Mouse (Mus musculus): Measurements from ENCODE around the gene Pak4.
"Not testable (repeated sequence)": the region's sequence is repeated elsewhere in the genome, so short reads cannot be mapped to it uniquely, and the experiment has no call there.

Gene Pak4

DNA sequence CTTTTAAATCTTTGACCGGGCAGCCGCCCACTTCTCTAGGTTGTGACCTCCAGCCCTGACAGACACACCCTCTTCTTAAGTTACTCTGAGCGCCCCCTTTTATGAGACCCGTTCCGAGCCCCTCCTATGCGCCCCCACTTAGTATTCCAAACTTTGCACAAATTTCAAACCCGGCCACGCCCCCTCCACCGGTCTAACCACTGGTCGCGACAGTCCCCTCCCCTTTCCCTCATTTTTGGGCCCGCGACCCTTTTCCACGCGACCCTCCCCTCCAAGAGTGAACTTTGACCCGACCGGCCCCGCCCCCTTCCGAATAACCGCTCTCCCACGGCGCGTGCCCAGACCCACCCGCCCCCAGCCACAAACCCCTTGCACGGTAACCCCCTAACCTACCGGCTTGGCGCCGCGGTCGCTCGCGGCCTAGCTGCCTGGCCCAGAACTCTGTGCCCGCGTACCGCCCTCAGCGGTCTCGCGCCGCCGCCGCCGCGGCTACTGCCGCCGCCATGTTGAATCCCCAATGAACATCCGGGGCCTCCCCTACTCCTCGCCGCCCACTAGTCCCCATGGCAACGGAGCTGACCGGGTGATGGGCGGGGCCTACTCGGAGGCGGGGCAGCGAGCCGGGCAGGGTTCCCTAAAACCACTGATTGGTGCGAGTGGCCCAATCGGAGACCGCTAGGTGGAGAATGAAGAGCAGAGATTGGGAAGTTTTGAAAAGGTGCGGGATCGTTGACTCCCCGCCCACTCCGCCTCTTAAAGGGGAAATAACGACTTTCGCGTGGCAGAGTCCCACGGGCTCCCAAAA, at the start of gene Pak4, which contains the start of gene Samd4b:
Gene Pak4 (minus strand): TSS at position 544 of the 805 bp plus-strand sequence.
Gene Samd4b (minus strand): TSS at position 503 of the 805 bp plus-strand sequence.
- DNase-seq (ENCODE audit: low spot score), result peak; percentile 99

DNA sequence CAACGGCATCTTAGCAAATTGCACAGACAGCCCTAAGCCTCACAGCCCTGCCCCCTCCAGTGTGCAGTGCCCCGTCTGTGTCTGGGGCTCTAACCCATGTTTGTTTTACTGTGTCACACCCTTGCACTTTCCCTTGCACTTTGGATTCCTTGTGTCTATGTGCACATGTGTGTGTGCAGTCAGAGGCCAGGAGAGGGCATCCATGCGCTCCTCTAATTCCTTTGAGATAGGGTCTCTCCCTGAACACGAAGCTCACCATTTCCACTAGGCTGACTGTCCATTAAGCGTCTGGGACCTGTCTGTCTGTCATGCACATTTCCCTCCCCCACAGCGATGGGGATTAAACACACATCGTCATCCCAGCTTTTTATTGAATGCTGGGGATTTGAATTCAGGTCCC, 49.0 kb upstream of the Pak4 start:
- DNase-seq (ENCODE audit: low spot score), result peak; percentile 41

DNA sequence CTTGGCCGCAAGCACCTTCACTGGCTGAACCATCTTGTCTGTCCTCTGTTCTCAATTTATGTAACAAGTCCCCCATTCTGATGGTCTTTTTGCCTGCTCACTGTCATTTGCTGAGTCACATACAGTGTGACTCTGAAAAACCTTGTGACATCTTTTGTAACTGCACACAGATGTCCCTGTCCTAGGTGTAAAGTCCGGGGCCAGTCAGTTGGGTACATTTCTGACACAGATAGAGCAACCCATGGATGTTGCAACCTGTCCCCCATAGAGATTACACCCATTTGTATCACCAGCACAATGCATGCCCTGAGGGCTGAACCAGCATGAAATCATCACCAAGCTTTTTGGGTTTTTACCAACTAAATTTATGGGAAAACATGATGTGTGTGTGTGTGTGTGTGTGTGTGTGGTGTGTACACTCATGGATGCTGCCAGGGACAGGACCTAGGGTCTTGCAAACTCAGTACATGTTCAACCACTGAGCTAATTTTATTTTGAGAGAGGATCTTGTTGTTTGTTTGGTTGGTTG, 48.0 kb upstream of the Pak4 start:
- DNase-seq (ENCODE audit: low spot score), result no peak

DNA sequence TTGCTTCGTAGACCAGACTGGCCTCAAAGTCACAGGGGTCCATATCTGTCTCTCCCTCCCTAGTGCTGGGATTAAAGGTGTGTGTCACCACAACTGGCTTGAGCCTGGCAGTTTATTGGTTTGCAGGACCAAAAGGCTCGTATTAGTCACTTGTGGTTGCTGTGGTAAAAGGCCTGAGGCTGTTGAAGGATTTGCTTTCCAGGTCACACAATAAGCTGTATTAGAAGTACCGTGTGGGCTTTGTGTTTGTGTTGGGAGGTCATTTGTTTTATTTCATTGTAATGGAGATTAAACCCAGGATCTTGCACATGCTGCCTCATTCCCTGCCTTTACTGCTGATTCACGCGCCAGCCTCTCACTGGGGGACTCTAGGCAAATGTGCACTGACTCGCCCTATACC, 47.4 kb upstream of the Pak4 start:
- DNase-seq (ENCODE audit: low spot score), result no peak

DNA sequence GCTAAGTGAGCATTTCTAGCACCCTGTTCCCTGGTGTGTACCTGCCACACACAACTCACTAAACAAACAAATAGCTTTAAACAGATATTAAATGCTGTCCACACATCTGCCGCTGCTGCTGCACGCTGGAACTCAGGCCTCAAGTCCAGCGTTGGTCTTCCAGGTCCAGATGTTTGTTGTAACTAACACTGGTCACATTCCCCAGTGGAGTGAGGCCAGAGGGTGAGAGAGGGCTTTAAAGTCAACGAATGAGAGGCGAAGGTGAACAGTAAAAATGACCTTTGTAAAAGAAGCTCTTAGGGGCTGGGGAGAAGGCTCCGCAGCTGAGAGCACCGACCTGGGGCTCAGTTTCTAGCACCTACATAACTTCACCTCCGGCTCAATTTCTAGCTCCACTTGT, 43.6 kb upstream of the Pak4 start:
- DNase-seq (ENCODE audit: low spot score), result no peak

DNA sequence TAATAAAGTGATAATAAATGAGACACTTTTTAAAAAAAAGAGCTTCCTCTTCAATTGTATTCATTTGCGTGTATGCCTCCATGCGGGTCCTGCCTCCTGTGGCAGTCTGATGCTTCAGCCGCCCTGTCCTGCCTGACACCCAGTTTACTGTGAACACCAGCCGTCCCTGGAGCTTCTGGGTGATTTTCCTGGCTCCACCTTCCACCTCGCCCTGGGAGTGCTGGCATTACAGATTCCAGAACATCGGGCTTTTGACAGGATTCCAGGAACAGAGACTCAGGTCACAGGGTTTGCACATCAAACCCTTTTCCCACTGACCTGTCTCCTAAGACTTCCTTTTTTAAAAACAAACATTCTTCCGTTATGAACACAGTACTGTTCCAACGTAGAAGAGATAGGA, 39.5 kb upstream of the Pak4 start:
- no peak for DNase-seq (ENCODE audit: low spot score)

DNA sequence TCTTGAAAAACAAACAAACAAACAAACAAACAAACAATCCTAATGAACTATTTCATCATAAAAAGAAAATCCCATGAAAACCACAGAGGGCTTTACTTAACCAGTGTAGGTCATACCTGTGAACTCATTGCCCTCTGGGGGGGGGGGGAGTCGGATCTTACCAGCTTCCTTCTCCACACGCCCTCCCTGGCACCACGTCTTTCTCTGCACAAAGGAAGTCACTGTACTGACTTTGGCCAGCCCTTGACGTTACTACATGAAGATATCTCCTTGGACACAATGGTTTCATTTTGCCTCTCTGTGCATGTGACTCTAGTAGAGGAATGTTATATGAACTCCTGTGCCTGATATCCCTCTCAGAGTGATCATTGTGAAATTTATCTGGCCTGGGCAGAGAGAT, 36.1 kb upstream of the Pak4 start:
- DNase-seq (ENCODE audit: low spot score), result no peak

DNA sequence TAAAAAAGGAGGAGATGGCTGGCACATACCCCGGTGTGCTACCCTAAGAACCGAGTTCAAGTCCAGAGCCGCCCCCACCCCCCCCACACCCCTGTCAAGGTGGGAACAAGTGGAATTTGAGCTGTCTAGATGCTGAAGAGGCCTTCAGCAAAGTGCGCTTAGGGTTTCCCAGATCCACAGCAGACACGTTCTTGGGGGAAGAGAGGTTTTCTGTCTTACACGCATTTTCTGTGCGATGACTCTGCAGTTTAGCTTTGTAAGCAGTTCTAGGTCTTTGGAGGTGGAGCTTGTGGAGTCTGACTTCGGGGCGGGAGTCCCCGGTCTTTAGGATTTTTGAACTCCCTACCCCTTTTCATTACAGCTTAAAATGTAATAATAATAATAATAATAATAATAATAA, 33.1 kb upstream of the Pak4 start, which contains the start of gene Acp7:
Gene Acp7 (minus strand): TSS at position 260 of the 400 bp plus-strand sequence.
- no peak for DNase-seq (ENCODE audit: low spot score)

DNA sequence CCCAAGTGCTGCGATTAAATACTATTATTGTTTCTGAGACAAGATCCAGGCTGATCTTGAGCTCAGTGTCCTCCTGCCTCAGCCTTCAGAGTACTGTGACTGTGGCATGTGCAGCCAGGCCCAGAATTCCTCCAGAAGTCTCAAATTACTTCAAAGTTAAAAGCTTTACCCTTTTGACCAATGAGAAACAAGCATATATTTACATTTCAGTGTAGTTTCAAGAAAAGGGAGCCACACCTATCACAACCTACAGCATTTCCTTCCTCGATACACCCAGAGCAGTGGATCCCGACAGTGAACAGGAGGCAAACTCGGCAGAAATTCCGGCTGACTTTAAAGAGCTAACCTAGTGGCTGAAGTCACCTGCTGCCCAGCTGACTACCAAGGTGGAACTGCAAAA, 26.8 kb upstream of the Pak4 start:
- no peak for DNase-seq (ENCODE audit: low spot score)

DNA sequence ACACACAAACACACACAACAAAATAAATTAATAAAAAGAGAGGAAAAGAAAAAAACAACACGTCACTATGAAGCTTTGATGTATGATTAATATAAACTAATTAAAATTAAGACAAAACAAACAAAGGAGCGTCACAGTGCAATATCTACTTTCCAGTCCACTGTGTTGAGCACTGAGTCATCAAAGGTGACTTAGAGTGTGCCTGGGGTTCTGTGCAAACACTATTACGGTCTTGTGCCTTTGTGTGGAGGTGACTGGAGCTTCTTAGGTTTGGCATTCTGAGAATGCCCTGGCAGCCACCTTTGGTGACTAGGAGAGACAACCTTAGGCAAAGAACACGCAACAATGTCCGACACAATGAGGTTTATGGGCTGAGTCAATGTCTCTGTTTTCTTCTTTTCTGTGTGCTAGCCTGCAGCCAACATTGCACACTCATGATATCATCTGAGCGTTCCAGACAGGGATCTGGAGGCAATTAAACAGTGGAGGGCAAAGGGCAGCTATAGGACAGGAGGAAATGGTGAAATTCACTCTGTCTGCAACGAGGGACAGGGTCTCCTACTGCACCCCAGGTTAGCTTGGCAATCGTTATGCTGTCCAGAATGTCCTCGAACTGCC, 21.2 kb upstream of the Pak4 start:
- DNase-seq (ENCODE audit: low spot score), result no peak

DNA sequence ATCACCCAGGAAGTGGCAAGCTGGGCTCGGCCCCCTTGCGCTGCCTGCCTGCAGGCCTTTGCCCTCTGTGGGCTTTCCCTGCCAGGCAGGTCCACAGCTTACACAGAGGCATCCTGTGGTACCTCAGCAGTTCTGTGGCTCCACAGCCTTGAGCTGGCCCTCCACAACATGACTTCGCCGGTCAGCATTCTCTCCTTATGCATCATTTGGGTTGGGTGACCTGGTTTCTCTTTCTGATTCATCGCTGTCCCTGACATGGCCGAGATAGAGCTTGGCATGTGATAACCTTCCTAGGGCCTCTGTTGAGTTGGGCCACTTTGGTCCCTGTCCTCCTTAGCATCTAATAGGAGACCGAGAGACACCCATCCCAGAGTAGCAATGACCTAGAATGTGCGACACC, 8.0 kb upstream of the Pak4 start:
- no peak for DNase-seq (ENCODE audit: low spot score)

DNA sequence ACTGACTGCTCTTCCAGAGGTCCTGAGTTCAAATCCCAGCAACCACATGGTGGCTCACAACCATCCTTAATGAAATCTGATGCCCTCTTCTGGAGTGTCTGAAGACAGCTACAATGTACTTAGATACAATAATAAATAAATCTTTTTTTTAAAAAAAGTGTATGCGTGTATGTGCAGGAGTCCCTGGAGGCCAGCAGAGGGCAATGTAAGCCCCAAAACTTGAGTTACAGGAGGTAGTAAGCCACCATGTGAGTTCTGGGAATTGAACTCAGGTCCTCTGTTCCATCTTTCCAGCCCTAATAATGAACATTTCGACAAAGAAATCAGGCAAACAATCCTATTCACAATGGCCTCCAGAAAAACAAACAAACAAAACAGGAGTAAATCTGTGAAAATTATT, 5.8 kb upstream of the Pak4 start:
- not testable (repeated sequence) for DNase-seq (ENCODE audit: low spot score)

DNA sequence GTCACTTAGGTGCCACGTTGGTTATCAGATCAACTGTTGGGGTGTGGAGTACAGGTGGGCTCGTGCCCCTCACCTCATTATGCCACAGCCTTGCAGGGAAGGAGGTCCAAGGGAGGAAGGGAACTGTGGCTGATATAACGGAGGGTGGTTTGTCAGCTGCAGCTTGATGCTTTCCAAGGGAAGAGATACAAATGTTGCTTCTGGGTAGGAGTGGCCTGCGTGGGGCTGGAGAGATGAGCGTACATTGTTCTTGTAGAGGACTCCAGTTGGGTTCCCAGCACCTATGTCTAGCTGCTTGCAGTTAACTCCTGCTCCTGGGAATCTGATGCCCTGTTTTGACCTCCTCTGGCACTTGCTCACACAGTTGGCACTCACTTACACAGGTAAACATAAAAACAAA, 5.2 kb upstream of the Pak4 start:
- no peak for DNase-seq (ENCODE audit: low spot score)

DNA sequence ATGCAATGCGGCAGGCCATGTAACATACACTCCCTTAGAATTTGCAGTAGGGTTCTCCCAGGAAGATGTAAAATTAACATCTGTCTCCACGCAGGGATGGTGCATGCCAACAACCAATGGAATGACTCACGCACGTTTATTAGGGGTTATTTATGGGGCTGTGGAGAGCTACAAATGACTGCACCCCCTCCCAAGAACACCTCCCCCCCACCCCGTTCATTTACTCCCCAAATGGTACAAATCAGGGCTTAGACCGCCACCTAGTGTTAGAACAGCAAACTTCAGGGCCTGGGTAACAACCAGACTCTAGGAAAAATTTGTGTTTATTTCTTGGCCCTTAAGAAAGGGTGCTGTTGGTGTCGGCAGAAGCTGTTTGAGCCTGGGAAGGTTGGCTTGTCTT, 3.7 kb upstream of the Pak4 start:
- DNase-seq (ENCODE audit: low spot score), result peak; percentile 83

DNA sequence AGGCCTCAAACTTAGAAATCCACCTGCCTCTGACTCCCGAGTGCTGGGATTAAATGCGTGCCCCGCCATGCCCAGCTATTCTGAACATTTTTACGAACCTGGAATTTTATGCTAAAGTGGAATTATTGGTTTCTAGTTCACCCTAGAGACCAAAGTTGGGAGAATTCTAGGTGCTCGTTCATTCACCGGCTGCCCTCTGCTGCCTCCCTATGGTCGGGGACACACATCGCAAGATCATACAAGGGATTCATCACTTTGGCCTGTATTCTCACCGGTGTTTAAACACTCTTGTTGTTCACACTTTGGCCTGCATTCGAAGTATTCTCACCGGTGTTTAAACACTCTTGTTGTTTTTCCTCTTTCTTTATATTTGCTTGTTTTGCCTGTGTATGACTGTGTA, 3.0 kb upstream of the Pak4 start:
- DNase-seq (ENCODE audit: low spot score), result peak; percentile 76

DNA sequence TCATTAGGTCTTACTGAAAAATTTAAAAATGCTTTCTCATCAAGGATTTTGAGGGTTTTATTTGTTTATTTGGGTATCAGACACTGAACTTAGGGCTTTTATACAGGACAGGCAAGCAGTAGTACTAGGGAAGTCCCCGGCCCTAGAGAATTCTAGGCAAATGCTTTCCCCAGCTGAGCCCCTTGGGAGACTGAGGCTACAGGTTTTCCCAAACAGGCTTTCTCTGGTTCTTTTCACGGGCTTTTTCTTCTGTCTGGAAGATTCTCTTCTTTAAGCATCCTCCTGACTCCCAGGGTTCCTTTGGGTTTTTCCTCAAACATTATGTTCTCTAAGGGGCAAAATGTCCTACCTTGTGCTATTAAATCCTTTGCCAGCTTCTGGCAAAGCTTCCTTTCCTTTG, 966 bp upstream of the Pak4 start:
- DNase-seq (ENCODE audit: low spot score), result no peak

DNA sequence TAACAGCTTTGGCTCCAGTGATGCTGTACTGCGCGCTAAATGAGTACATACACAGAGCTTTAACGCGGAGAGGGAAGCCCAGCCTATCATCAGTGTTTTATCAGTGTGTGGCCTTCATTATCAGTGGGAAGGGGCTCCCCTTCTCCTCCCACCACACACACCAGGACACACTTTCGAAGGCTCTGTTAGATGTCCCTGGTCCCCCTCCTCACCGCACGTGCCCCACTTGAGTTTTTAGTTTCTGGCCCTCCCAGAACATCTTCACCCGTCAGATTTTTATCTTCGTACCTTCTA, 761 bp downstream of the Pak4 start:
- peak; percentile 12 for DNase-seq (ENCODE audit: low spot score)

DNA sequence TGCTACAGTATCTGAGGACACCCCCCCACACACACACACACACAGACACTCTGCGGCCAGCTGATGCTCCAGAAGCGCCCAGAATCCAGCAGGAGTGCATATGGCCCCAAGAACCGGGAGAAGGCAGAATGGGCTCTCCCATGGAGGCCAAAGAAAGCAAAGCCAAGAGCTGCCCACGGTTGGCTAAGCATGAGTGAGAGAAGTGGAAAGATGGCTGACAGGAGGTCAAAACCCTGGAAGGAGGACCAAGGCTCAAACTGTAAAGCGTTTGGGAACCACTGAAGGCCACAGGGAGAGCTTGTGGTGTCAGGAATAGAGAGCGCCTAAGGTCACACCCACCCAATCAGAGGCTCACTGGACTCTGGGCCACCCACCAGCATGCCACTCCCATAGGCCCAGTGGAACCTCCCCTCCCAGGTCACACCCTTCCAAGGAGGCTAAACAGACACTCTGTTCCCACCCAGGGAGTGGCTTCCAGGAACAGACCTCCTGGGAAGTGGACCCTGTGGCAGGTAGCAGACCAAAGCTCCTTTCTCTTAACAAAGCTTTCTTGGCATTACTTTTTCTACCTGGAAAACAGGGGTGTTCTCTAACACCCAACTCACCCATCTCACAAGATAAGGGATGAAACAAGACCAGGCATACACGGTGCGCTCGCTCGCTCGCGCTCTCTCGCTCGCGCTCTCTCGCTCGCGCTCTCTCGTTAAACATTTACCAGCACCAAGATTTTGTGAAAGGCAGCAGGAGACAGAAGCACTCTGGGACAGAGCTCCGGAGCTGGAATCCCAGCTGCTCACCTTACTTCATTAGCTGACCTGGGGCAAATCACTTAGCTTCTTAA, 1.3 kb downstream of the Pak4 start:
- peak; percentile 48 for DNase-seq (ENCODE audit: low spot score)

DNA sequence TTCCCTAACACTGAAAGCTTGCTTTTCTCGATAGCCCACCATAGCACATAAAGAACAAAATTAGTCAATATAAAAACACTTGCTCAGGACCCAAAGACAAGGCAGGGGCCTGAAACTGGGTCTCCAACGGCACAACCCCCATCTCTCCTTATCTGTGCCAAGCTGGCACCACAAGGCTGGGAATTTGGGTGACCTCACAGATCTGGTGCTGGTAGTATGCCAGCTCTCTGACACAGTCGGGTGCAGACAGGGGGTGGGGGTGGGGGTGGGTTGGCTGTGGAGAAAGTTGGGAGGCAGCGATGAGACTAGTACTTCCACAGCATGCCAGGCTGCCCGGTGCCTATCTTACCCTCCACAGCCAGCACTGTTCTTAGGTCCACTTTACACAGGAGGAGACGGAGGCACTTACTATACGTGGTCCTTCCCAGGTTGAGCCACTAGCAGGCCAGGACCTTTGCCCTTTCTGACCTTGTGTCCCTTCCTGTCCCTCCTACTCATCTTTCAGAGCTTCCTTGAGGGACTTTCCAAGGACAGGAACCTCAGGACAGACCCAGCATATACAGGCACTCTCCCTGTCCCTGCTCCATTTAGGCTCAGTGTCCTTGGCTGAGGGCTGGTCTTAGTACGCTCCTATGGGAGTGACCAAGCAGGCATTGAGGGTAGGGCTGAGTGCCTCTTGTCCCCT, 2.1 kb downstream of the Pak4 start:
- no peak for DNase-seq (ENCODE audit: low spot score)

DNA sequence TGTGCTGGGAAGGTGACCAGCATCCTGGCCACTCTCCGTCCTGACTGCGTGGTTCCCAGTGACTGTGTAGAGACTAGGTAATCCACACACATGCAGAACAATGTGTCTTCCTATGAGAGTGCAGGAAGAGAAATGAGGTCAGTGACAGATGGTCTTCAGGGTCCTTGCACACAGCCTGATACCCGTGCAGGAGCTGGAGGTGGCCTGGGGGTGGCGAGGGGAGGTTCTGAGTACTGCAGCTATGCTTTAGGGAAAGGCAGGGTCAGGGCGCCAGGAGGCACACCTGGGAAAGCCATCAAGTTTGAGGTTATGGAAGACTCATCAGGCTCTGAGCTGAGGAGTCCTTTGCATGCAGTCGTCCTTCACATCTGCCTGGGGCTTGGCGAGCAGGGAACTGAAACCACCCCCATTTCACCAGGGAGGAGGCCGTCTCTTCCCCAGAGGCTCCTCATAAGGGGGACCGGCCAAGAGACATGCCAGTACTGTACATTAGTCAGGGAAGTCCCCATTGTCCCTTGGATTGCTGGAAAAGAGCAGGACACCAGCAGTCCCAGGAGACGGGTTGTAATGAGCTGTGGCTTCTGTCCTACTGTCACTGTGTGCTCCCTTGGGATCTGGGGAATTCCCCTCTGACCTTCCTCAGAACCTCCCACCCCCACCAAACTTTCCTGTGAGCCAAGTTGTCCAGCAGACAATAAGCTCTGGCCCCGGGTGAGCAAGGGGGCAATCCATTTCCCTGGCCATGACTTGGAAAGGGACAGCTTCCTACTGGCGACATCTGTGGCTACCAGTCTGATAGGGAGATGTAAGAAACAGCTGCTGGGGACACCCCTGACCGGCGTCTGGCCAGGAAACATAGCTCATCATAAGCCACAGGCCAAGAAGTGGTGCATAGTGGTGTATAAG, 4.5 kb downstream of the Pak4 start:
- peak; percentile 51 for DNase-seq (ENCODE audit: low spot score)

DNA sequence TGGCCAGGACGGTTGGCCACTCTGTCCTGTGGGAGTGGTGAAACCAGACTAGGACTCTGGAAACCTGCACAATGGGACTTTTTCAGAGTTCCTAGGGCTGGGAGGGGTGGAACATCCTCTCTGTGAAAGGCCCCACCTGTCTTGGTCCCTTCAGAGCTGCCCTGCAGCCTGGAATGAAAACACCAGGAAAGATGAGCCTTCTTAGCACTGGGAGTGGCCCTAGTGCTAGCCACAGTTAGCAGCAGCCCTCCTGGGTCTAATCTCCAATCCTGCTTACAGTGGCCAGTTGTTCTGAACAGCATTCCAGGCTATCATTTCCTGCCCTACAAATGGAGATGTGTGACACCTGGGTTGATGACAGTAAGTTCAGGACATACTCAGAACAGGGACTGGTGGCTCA, 6.1 kb downstream of the Pak4 start:
- no peak for DNase-seq (ENCODE audit: low spot score)

All from retina, embryonic 14.5 days (tissue).